Mouse (Mus musculus) small intestine, adult 10 weeks (tissue): ENCODE measurements around the gene Gpx3. TPM values are rescaled to one million over a fixed set of nuclear protein-coding genes. Genes with fewer than 3 reads are reported as not detected.

ENCODE experiments used
- polyA plus RNA-seq: library from polyadenylated mRNA; stranded (reverse); fragments of 350-450 nt; fragmentation: Illumina TruSeq; extraction: RNeasy Lipid Tissue Mini Kit (QIAGEN cat#74804); gene quantifications from one replicate; pipeline ENCODE4 v1.2.3, GENCODE M21; 2014; ENCODE audit warnings: low replicate concordance

Gpx3 gene
- polyA plus RNA-seq = 17.2 TPM

GRCm38 (mm10) chr11:54902333-54903323, at the start of gene Gpx3:
Gene Gpx3, plus strand, starts transcription at chr11:54902453.

GRCm38 (mm10) chr11:54860256-54861038, 41.8 kb upstream of the Gpx3 start, which contains the start of gene Lyrm7:
Gene Lyrm7, minus strand, starts transcription at chr11:54860916.

GRCm38 (mm10) chr11:54866119-54867048, 35.9 kb upstream of the Gpx3 start, which contains the start of gene Hint1:
Gene Hint1, plus strand, starts transcription at chr11:54866383.

Other genes with a start within 250 kb of the Gpx3 start
- 92.3 TPM for gene Cdc42se2, start 114.8 kb upstream of the Gpx3 start, polyA plus RNA-seq
- 18.0 TPM for gene Lyrm7, start 41.5 kb upstream of the Gpx3 start, polyA plus RNA-seq
- 260 TPM for gene Hint1, start 36.1 kb upstream of the Gpx3 start, polyA plus RNA-seq
- gene Tnip1, start 60.5 kb downstream of the Gpx3 start, polyA plus RNA-seq = 1.6 TPM
- gene Anxa6, start 131.0 kb downstream of the Gpx3 start, polyA plus RNA-seq = 2.8 TPM
- 2.6 TPM for gene Ccdc69, start 175.7 kb downstream of the Gpx3 start, polyA plus RNA-seq
- gene Gm2a, start 195.7 kb downstream of the Gpx3 start, polyA plus RNA-seq = 12.5 TPM
- gene Slc36a3, start 249.3 kb downstream of the Gpx3 start, polyA plus RNA-seq = not detected